Mouse (Mus musculus): ENCODE measurements around the gene Hif1an. TPM values are rescaled to one million over a fixed set of nuclear protein-coding genes. Genes with fewer than 3 reads are reported as not detected.
A peak's percentile ranks its signal among the peaks of the same experiment; 100 is the strongest.

Gene Hif1an
- polyA plus RNA-seq (2016; fragmentation: Nextera tagmentation; extraction: Ambion mirVana): 35.4 and 43.6 TPM in 2 replicates

- Histone ChIP-seq H3K9me3 (no peaks in the 10 kb centered on the region), H3K4me1 (peaks cover 12% of the 10 kb centered on the region), H3K27ac (peak within 1 kb of the TSS; percentile 94), H3K4me3 (peak within 1 kb of the TSS; percentile 88), H3K36me3 (peaks cover 31% of the 10 kb centered on the region), H3K27me3 (ENCODE audit: insufficient read depth, poor library complexity, severe bottlenecking) (no peaks in the 10 kb centered on the region)
- peak; percentile 97 for DNase-seq (ENCODE audit: low spot score)
- WGBS: under 1% methylated on average over 33 of the region's 33 CpGs
Observed at GRCm38 (mm10) chr19:44562652-44563206, at the start of gene Hif1an. Gene Hif1an, plus strand, starts transcription at chr19:44562850.

GRCm38 (mm10) chr19:44513054-44513833 lies 49.4 kb upstream of the Hif1an start:
- WGBS: 25% methylated on average over 11 of the region's 11 CpGs
- Histone ChIP-seq H3K4me3 (no peak overlapping the region), H3K4me1 (peaks cover 33% of the 10 kb centered on the region), H3K27me3 (ENCODE audit: insufficient read depth, poor library complexity, severe bottlenecking) (peaks cover 97% of the 10 kb centered on the region), H3K9me3 (no peaks in the 10 kb centered on the region), H3K27ac (no peak overlapping the region), H3K36me3 (no peaks in the 10 kb centered on the region)
- DNase-seq (ENCODE audit: low spot score): no peak

GRCm38 (mm10) chr19:44513921-44514482 lies 48.6 kb upstream of the Hif1an start:
- H3K27ac ChIP-seq: no peak overlapping the region
- no peaks in the 10 kb centered on the region for H3K36me3 ChIP-seq
- no peak for DNase-seq (ENCODE audit: low spot score)
- no peaks in the 10 kb centered on the region for H3K9me3 ChIP-seq
- 25% methylated on average over 7 of the region's 7 CpGs for WGBS
- peaks cover 99% of the 10 kb centered on the region for H3K27me3 ChIP-seq (ENCODE audit: insufficient read depth, poor library complexity, severe bottlenecking)
- H3K4me3 ChIP-seq: no peak overlapping the region
- peaks cover 33% of the 10 kb centered on the region for H3K4me1 ChIP-seq

GRCm38 (mm10) chr19:44514521-44515451 lies 47.9 kb upstream of the Hif1an start:
- Histone ChIP-seq H3K36me3 (no peaks in the 10 kb centered on the region), H3K4me1 (peaks cover 32% of the 10 kb centered on the region), H3K27me3 (ENCODE audit: insufficient read depth, poor library complexity, severe bottlenecking) (peaks cover 98% of the 10 kb centered on the region), H3K9me3 (no peaks in the 10 kb centered on the region), H3K27ac (no peak overlapping the region), H3K4me3 (no peak overlapping the region)
- no peak for DNase-seq (ENCODE audit: low spot score)
- 20% methylated on average over 14 of the region's 14 CpGs for WGBS

- no peak overlapping the region for H3K4me3 ChIP-seq
- no peaks in the 10 kb centered on the region for H3K36me3 ChIP-seq
- no peak overlapping the region for H3K27ac ChIP-seq
- WGBS: 34% methylated on average over 6 of the region's 6 CpGs
- DNase-seq (ENCODE audit: low spot score): no peak
- peaks cover 96% of the 10 kb centered on the region for H3K27me3 ChIP-seq (ENCODE audit: insufficient read depth, poor library complexity, severe bottlenecking)
- H3K4me1 ChIP-seq: peaks cover 22% of the 10 kb centered on the region
- H3K9me3 ChIP-seq: no peaks in the 10 kb centered on the region
Observed at GRCm38 (mm10) chr19:44515769-44516168, 46.9 kb upstream of the Hif1an start.

GRCm38 (mm10) chr19:44517996-44518768 lies 44.5 kb upstream of the Hif1an start:
- Histone ChIP-seq H3K9me3 (no peaks in the 10 kb centered on the region), H3K4me3 (no peak overlapping the region), H3K27me3 (ENCODE audit: insufficient read depth, poor library complexity, severe bottlenecking) (peaks cover 77% of the 10 kb centered on the region), H3K36me3 (no peaks in the 10 kb centered on the region), H3K27ac (peak overlapping the region; percentile 10; the same call in 1 of the 2 replicates), H3K4me1 (0 out of 2 replicates have a peak, but pooled peaks cover 10% of the 10 kb centered on the region)
- WGBS: 45% methylated on average over 12 of the region's 12 CpGs
- no peak for DNase-seq (ENCODE audit: low spot score)

GRCm38 (mm10) chr19:44519152-44519551 lies 43.5 kb upstream of the Hif1an start:
- 35% methylated on average over 7 of the region's 7 CpGs for WGBS
- H3K9me3 ChIP-seq: no peaks in the 10 kb centered on the region
- no peak overlapping the region for H3K27ac ChIP-seq
- H3K36me3 ChIP-seq: no peaks in the 10 kb centered on the region
- DNase-seq (ENCODE audit: low spot score): no peak
- H3K27me3 ChIP-seq (ENCODE audit: insufficient read depth, poor library complexity, severe bottlenecking): peaks cover 75% of the 10 kb centered on the region
- H3K4me3 ChIP-seq: no peak overlapping the region
- H3K4me1 ChIP-seq: 0 out of 2 replicates have a peak, but pooled peaks cover 7% of the 10 kb centered on the region

DNA sequence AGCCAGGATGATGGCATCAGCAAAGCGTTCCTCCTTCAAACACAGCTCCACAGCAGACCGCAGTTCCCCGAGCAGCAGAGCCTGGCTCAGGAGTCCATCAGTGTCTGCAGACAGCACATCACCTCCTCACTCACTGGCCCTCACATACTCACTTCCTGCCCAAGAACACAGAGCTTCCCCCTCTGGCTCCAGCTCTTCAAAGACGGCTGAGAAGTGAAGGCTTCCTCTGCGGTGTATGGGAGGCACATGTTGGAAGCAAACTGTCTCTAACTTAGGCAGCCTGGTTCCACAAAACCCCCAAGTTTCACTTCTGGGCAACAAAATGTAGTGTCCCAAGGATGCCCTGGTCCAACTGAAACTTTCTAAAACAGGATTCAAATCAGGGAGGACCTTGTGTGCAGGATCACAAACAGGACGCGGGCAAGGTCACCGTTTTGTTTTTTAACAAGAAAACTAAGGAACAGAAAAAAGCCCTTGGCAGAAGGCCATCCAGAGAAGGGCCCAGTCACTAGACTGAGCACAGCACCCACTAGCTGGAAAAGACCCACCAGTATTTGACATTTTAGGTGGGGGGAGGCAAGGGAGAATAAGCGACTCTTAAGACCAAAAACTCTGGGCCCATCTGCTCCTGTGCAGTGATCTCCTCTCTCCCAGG lies 37.0 kb upstream of the Hif1an start:
- Histone ChIP-seq H3K4me3 (no peak overlapping the region), H3K27ac (no peak overlapping the region), H3K36me3 (no peaks in the 10 kb centered on the region), H3K9me3 (no peaks in the 10 kb centered on the region), H3K27me3 (ENCODE audit: insufficient read depth, poor library complexity, severe bottlenecking) (peaks cover 34% of the 10 kb centered on the region; the same call in 1 of the 2 replicates), H3K4me1 (no peaks in the 10 kb centered on the region)
- 77% methylated on average over 9 of the region's 9 CpGs for WGBS
- DNase-seq (ENCODE audit: low spot score): no peak

- 75% methylated on average over 6 of the region's 6 CpGs for WGBS
- Histone ChIP-seq H3K27me3 (ENCODE audit: insufficient read depth, poor library complexity, severe bottlenecking) (peaks cover 44% of the 10 kb centered on the region), H3K36me3 (no peaks in the 10 kb centered on the region), H3K27ac (no peak overlapping the region), H3K9me3 (no peaks in the 10 kb centered on the region), H3K4me3 (no peak overlapping the region), H3K4me1 (no peaks in the 10 kb centered on the region)
- no peak for DNase-seq (ENCODE audit: low spot score)
Observed at GRCm38 (mm10) chr19:44530018-44530417, 32.6 kb upstream of the Hif1an start.

- Histone ChIP-seq H3K36me3 (peaks cover 5% of the 10 kb centered on the region; the same call in 1 of the 2 replicates), H3K9me3 (no peaks in the 10 kb centered on the region), H3K4me3 (no peak overlapping the region), H3K4me1 (no peaks in the 10 kb centered on the region), H3K27ac (no peak overlapping the region), H3K27me3 (ENCODE audit: insufficient read depth, poor library complexity, severe bottlenecking) (peaks cover 34% of the 10 kb centered on the region)
- WGBS: 46% methylated on average over 3 of the region's 3 CpGs
- DNase-seq (ENCODE audit: low spot score): no peak
Observed at GRCm38 (mm10) chr19:44535376-44535775, 27.3 kb upstream of the Hif1an start.

DNA sequence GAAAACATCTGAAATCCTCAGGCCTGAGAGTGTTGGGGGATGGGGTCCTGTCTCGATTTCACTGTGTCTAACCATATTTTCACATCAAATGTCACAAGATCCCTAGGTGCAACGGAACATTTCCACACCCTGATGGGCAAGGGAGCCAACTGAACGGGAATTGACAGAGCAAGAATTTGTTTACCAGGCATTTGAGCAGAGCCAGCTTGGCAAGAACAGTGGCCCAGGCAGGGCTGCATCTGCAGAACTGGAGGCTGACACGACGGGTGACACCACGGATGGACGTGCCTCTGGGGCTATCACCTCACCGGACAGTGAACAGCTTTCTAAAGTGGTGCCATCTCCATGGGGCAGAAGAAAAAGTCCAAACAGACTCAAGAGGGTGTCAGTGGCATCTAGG lies 25.2 kb upstream of the Hif1an start:
- Histone ChIP-seq H3K4me3 (no peak overlapping the region), H3K4me1 (no peaks in the 10 kb centered on the region), H3K9me3 (no peaks in the 10 kb centered on the region), H3K36me3 (peaks cover 11% of the 10 kb centered on the region; the same call in 1 of the 2 replicates), H3K27ac (no peak overlapping the region), H3K27me3 (ENCODE audit: insufficient read depth, poor library complexity, severe bottlenecking) (peaks cover 15% of the 10 kb centered on the region; the same call in 1 of the 2 replicates)
- DNase-seq (ENCODE audit: low spot score): no peak
- 82% methylated on average over 8 of the region's 8 CpGs for WGBS
